Mouse (Mus musculus) layer of hippocampus, postnatal 36 days (tissue): ENCODE results near the gene Ndufv1. TPM values are rescaled to one million over a fixed set of nuclear protein-coding genes. Genes with fewer than 3 reads are reported as not detected.
A peak's percentile ranks its signal among the peaks of the same experiment; 100 is the strongest.
"Not testable (repeated sequence)": the region's sequence is repeated elsewhere in the genome, so short reads cannot be mapped to it uniquely, and the experiment has no call there.

Source experiments
- DNase-seq, 2 experiments: peaks; one replicate each; pipeline ENCODE4 v3.0.0; 2022
- total RNA-seq, 2 experiments: library from RNA; stranded (reverse); gene quantifications; 2 replicates each; pipeline ENCODE4 v1.2.3; 2021

The Ndufv1 gene
- total RNA-seq, 2 experiments from 2014 or later = 238 to 250 TPM

GRCm38 (mm10) chr19:4000949-4001525 lies 11.6 kb downstream of the Ndufv1 start:
- no peak for DNase-seq

- DNase-seq = peak; percentile 96 to 97
Measured at GRCm38 (mm10) chr19:4000119-4000900, 12.3 kb downstream of the Ndufv1 start, which contains the start of the genes Nudt8 and Gm49405. Nudt8 (plus strand) TSS chr19:4000580. Gm49405 (plus strand) TSS chr19:4000626.

- no peak for DNase-seq
Measured at GRCm38 (mm10) chr19:3999121-3999730, 13.4 kb downstream of the Ndufv1 start.

GRCm38 (mm10) chr19:3998335-3998734 lies 14.3 kb downstream of the Ndufv1 start:
- no peak for DNase-seq

- no peak for DNase-seq
Measured at GRCm38 (mm10) chr19:3997231-3997630, 15.4 kb downstream of the Ndufv1 start.

- no peak for DNase-seq
Measured at GRCm38 (mm10) chr19:3996747-3997146, 15.9 kb downstream of the Ndufv1 start.

- no peak for DNase-seq
Measured at GRCm38 (mm10) chr19:3996106-3996505, 16.5 kb downstream of the Ndufv1 start.

- DNase-seq = no peak
Measured at GRCm38 (mm10) chr19:3995505-3995904, 17.1 kb downstream of the Ndufv1 start.

GRCm38 (mm10) chr19:3994932-3995331 lies 17.7 kb downstream of the Ndufv1 start:
- no peak for DNase-seq

- no peak for DNase-seq
Measured at GRCm38 (mm10) chr19:3992416-3992815, 20.2 kb downstream of the Ndufv1 start, which contains the start of gene Tbx10. Tbx10 (plus strand) TSS chr19:3992752.

- DNase-seq = no peak
Measured at GRCm38 (mm10) chr19:3991966-3992365, 20.6 kb downstream of the Ndufv1 start.

GRCm38 (mm10) chr19:3991562-3991961 lies 21.0 kb downstream of the Ndufv1 start:
- no peak for DNase-seq

- no peak for DNase-seq
Measured at GRCm38 (mm10) chr19:3990804-3991203, 21.8 kb downstream of the Ndufv1 start.

GRCm38 (mm10) chr19:3988750-3989149 lies 23.9 kb downstream of the Ndufv1 start:
- DNase-seq = no peak

- no peak for DNase-seq
Measured at GRCm38 (mm10) chr19:3988066-3988465, 24.5 kb downstream of the Ndufv1 start.

- peak; percentile 42 to 55 for DNase-seq
Measured at GRCm38 (mm10) chr19:3986334-3986733, 26.3 kb downstream of the Ndufv1 start, which contains the start of gene Acy3. Acy3 (plus strand) TSS chr19:3986570.

GRCm38 (mm10) chr19:3985261-3985681 lies 27.3 kb downstream of the Ndufv1 start:
- no peak for DNase-seq

GRCm38 (mm10) chr19:3983527-3984200 lies 28.9 kb downstream of the Ndufv1 start:
- no peak for DNase-seq

GRCm38 (mm10) chr19:3980917-3981316 lies 31.7 kb downstream of the Ndufv1 start:
- no peak for DNase-seq

GRCm38 (mm10) chr19:3980309-3980708 lies 32.3 kb downstream of the Ndufv1 start:
- peak; percentile 59 to 73 for DNase-seq

GRCm38 (mm10) chr19:3975866-3976265 lies 36.7 kb downstream of the Ndufv1 start:
- DNase-seq = no peak

- DNase-seq = not testable (repeated sequence)
Measured at GRCm38 (mm10) chr19:3974608-3975007, 38.0 kb downstream of the Ndufv1 start.

GRCm38 (mm10) chr19:3972229-3972628 lies 40.4 kb downstream of the Ndufv1 start, which contains the start of gene Aldh3b2:
Aldh3b2 (plus strand) TSS chr19:3972328.
- DNase-seq = no peak
